Mouse (Mus musculus): ENCODE measurements around the gene Vmn2r80. TPM values are rescaled to one million over a fixed set of nuclear protein-coding genes. Genes with fewer than 3 reads are reported as not detected.
"Not testable (repeated sequence)": the region's sequence is repeated elsewhere in the genome, so short reads cannot be mapped to it uniquely, and the experiment has no call there.

Gene Vmn2r80
- polyA plus RNA-seq (2016; fragmentation: Nextera tagmentation; extraction: Ambion mirVana): not detected in 2 replicates

- not testable (repeated sequence) for H3K4me2 ChIP-seq; H3K9ac ChIP-seq (replicated peaks); H3K36me3 ChIP-seq; H3K27ac ChIP-seq; ATAC-seq (ENCODE audit: insufficient number of reproducible peaks, insufficient read depth, low FRiP score, low TSS enrichment, low read depth); H3K4me1 ChIP-seq (replicated peaks); H3K27me3 ChIP-seq; H3K4me3 ChIP-seq (replicated peaks); H3K9me3 ChIP-seq
- WGBS: 80% methylated on average over 4 of the region's 4 CpGs
These were observed at the start of gene Vmn2r80 for GRCm38 (mm10) chr10:79148469-79148868. Gene Vmn2r80, plus strand, starts transcription at chr10:79148769.

- no peak; the same call in 1 of the 2 replicates for ATAC-seq (ENCODE audit: insufficient number of reproducible peaks, insufficient read depth, low FRiP score, low TSS enrichment, low read depth)
- Histone ChIP-seq H3K4me1 (replicated peaks) (peaks cover 7% of the 10 kb centered on the region), H3K9ac (replicated peaks) (no peak overlapping the region)
These were observed 42.0 kb upstream of the Vmn2r80 start for GRCm38 (mm10) chr10:79106325-79107282.

GRCm38 (mm10) chr10:79107531-79107930, 41.0 kb upstream of the Vmn2r80 start:
- peaks cover 7% of the 10 kb centered on the region for H3K4me1 ChIP-seq (replicated peaks)
- no peak overlapping the region for H3K4me3 ChIP-seq (replicated peaks)
- no peak overlapping the region for H3K4me2 ChIP-seq
- no peak for ATAC-seq (ENCODE audit: insufficient number of reproducible peaks, insufficient read depth, low FRiP score, low TSS enrichment, low read depth)
- WGBS: 64% methylated on average over 2 of the region's 2 CpGs
- H3K9me3 ChIP-seq: no peaks in the 10 kb centered on the region
- no peak overlapping the region for H3K9ac ChIP-seq (replicated peaks)
- no peaks in the 10 kb centered on the region for H3K27me3 ChIP-seq
- no peaks in the 10 kb centered on the region for H3K36me3 ChIP-seq
- H3K27ac ChIP-seq: no peak overlapping the region

More at GRCm38 (mm10) chr10:79106325-79107282, 42.0 kb upstream of the Vmn2r80 start:
- 64% methylated on average over 8 of the region's 8 CpGs for WGBS
- Histone ChIP-seq H3K27me3 (no peaks in the 10 kb centered on the region), H3K27ac (0 out of 2 replicates have a peak overlapping the region, but pooled peaks have one; percentile 23), H3K4me3 (replicated peaks) (no peak overlapping the region), H3K36me3 (no peaks in the 10 kb centered on the region), H3K9me3 (no peaks in the 10 kb centered on the region), H3K4me2 (no peak overlapping the region)

- Histone ChIP-seq H3K27me3 (no peaks in the 10 kb centered on the region), H3K27ac (no peak overlapping the region), H3K9ac (replicated peaks) (no peak overlapping the region), H3K4me3 (replicated peaks) (no peak overlapping the region), H3K4me2 (no peak overlapping the region), H3K9me3 (no peaks in the 10 kb centered on the region), H3K36me3 (no peaks in the 10 kb centered on the region), H3K4me1 (replicated peaks) (peaks cover 7% of the 10 kb centered on the region)
- WGBS: 86% methylated on average over 1 of the region's 1 CpGs
- no peak for ATAC-seq (ENCODE audit: insufficient number of reproducible peaks, insufficient read depth, low FRiP score, low TSS enrichment, low read depth)
These were observed 39.4 kb upstream of the Vmn2r80 start for GRCm38 (mm10) chr10:79109156-79109555.

GRCm38 (mm10) chr10:79110482-79110881, 38.1 kb upstream of the Vmn2r80 start:
- H3K9me3 ChIP-seq: no peaks in the 10 kb centered on the region
- no peak for ATAC-seq (ENCODE audit: insufficient number of reproducible peaks, insufficient read depth, low FRiP score, low TSS enrichment, low read depth)
- H3K4me3 ChIP-seq (replicated peaks): no peak overlapping the region
- H3K27me3 ChIP-seq: no peaks in the 10 kb centered on the region
- H3K36me3 ChIP-seq: no peaks in the 10 kb centered on the region
- WGBS: 87% methylated on average over 5 of the region's 5 CpGs
- no peak overlapping the region for H3K9ac ChIP-seq (replicated peaks)
- no peak overlapping the region for H3K4me2 ChIP-seq
- peaks cover 7% of the 10 kb centered on the region for H3K4me1 ChIP-seq (replicated peaks)
- no peak overlapping the region for H3K27ac ChIP-seq

GRCm38 (mm10) chr10:79115085-79115484, 33.5 kb upstream of the Vmn2r80 start:
- H3K36me3 ChIP-seq: no peaks in the 10 kb centered on the region
- no peaks in the 10 kb centered on the region for H3K4me1 ChIP-seq (replicated peaks)
- H3K27me3 ChIP-seq: no peaks in the 10 kb centered on the region
- H3K4me3 ChIP-seq (replicated peaks): no peak overlapping the region
- no peak overlapping the region for H3K4me2 ChIP-seq
- no peak overlapping the region for H3K9ac ChIP-seq (replicated peaks)
- ATAC-seq (ENCODE audit: insufficient number of reproducible peaks, insufficient read depth, low FRiP score, low TSS enrichment, low read depth): no peak
- no peak overlapping the region for H3K27ac ChIP-seq
- 79% methylated on average over 1 of the region's 1 CpGs for WGBS
- no peaks in the 10 kb centered on the region for H3K9me3 ChIP-seq

GRCm38 (mm10) chr10:79116125-79116849, 32.3 kb upstream of the Vmn2r80 start:
- 0 out of 2 replicates have a peak overlapping the region, but pooled peaks have one; percentile 50 for H3K27ac ChIP-seq
- 40% methylated on average over 4 of the region's 4 CpGs for WGBS
- ATAC-seq (ENCODE audit: insufficient number of reproducible peaks, insufficient read depth, low FRiP score, low TSS enrichment, low read depth): peak; percentile 68

GRCm38 (mm10) chr10:79151602-79152001, 3.0 kb downstream of the Vmn2r80 start:
- no peak for ATAC-seq (ENCODE audit: insufficient number of reproducible peaks, insufficient read depth, low FRiP score, low TSS enrichment, low read depth)
- Histone ChIP-seq H3K9ac (replicated peaks) (no peak overlapping the region), H3K27ac (no peak overlapping the region), H3K4me1 (replicated peaks) (no peaks in the 10 kb centered on the region), H3K9me3 (0 out of 2 replicates have a peak, but pooled peaks cover 2% of the 10 kb centered on the region), H3K4me2 (no peak overlapping the region), H3K36me3 (no peaks in the 10 kb centered on the region), H3K27me3 (no peaks in the 10 kb centered on the region), H3K4me3 (replicated peaks) (no peak overlapping the region)

More at GRCm38 (mm10) chr10:79116125-79116849, 32.3 kb upstream of the Vmn2r80 start:
- Histone ChIP-seq H3K27me3 (no peaks in the 10 kb centered on the region), H3K9ac (replicated peaks) (no peak overlapping the region), H3K36me3 (no peaks in the 10 kb centered on the region), H3K4me2 (no peak overlapping the region), H3K9me3 (no peaks in the 10 kb centered on the region), H3K4me3 (replicated peaks) (no peak overlapping the region), H3K4me1 (replicated peaks) (no peaks in the 10 kb centered on the region)

- H3K36me3 ChIP-seq; H3K27ac ChIP-seq; H3K4me1 ChIP-seq (replicated peaks); H3K27me3 ChIP-seq; H3K4me3 ChIP-seq (replicated peaks); ATAC-seq (ENCODE audit: insufficient number of reproducible peaks, insufficient read depth, low FRiP score, low TSS enrichment, low read depth); H3K4me2 ChIP-seq; H3K9me3 ChIP-seq; H3K9ac ChIP-seq (replicated peaks): not testable (repeated sequence)
- WGBS: 90% methylated on average over 1 of the region's 1 CpGs
These were observed 51.4 kb downstream of the Vmn2r80 start for GRCm38 (mm10) chr10:79199973-79200372.

- no peak for ATAC-seq (ENCODE audit: insufficient number of reproducible peaks, insufficient read depth, low FRiP score, low TSS enrichment, low read depth)
- Histone ChIP-seq H3K27ac (no peak overlapping the region), H3K4me1 (replicated peaks) (no peaks in the 10 kb centered on the region), H3K27me3 (no peaks in the 10 kb centered on the region), H3K36me3 (no peaks in the 10 kb centered on the region), H3K4me2 (no peak overlapping the region), H3K9ac (replicated peaks) (no peak overlapping the region), H3K9me3 (no peaks in the 10 kb centered on the region), H3K4me3 (replicated peaks) (no peak overlapping the region)
These were observed 71.9 kb downstream of the Vmn2r80 start for GRCm38 (mm10) chr10:79220432-79220831.

- no peaks in the 10 kb centered on the region for H3K4me1 ChIP-seq (replicated peaks)
- ATAC-seq (ENCODE audit: insufficient number of reproducible peaks, insufficient read depth, low FRiP score, low TSS enrichment, low read depth): no peak
- no peaks in the 10 kb centered on the region for H3K9me3 ChIP-seq
- H3K4me3 ChIP-seq (replicated peaks): no peak overlapping the region
- H3K27me3 ChIP-seq: no peaks in the 10 kb centered on the region
- no peak overlapping the region for H3K4me2 ChIP-seq
- H3K27ac ChIP-seq: no peak overlapping the region
- H3K36me3 ChIP-seq: no peaks in the 10 kb centered on the region
- no peak overlapping the region for H3K9ac ChIP-seq (replicated peaks)
These were observed 73.0 kb downstream of the Vmn2r80 start for GRCm38 (mm10) chr10:79221606-79222005.

All from limb, embryonic 12.5 days (tissue).